Mouse (Mus musculus) G1E (cell line): ENCODE data around the gene Haus2.

Experiments
- CTCF ChIP-seq: IDR thresholded peaks from 2 replicates; pipeline ENCODE4 v1.5.1; 2012; ENCODE audit warnings: low read depth, low read length, inconsistent platforms, mixed read lengths
- GATA1 ChIP-seq: IDR thresholded peaks from 2 replicates; pipeline ENCODE4 v1.6.1; 2012; ENCODE audit warnings: borderline replicate concordance, low read length, inconsistent platforms, mixed read lengths
- TAL1 ChIP-seq: conservative IDR thresholded peaks from 2 replicates; pipeline ENCODE4 v1.6.1; 2012; ENCODE audit warnings: low read depth, low read length, inconsistent platforms, mixed read lengths

DNA sequence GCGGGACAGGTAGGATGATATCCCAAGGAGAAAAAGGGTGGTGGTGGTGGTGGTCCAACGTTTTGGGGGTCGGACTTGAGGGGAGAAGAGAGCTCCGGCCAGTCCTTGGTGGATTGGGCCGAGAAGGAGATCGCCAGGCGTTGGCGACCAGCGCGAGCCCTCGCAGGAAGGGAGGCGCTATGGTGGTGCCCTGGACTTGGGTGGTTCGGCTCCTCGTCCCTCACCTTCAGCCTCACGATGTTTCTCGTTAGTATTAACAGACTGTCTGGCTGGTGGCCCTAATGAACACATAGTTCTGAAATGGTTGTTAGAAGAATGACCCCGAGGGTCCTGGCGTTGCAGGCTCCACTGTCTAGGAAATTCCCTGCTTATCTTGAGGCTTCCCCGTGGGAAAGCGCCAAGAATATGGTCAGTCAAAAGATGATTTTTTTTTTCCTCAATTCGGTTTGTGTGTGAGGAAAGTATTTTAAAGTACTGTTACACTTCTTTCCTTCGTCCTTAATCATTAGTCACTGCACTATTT lies 41.3 kb upstream of the Haus2 start:
- TF ChIP-seq CTCF (no peak), TAL1 (no peak), GATA1 (no peak)
